Mouse (Mus musculus) activated CD4-positive, CD25-positive, alpha-beta regulatory T cell (primary cell): ENCODE measurements around the gene Olfr67. TPM values are rescaled to one million over a fixed set of nuclear protein-coding genes. Genes with fewer than 3 reads are reported as not detected.

Experiments
- polyA plus RNA-seq, 2 experiments: library from polyadenylated mRNA; unstranded; fragments of 100-300 nt; shearing (Covaris generic); gene quantifications; one replicate each; pipeline ENCODE4 v1.2.1; 2017

Gene Olfr67
- not detected for polyA plus RNA-seq

DNA sequence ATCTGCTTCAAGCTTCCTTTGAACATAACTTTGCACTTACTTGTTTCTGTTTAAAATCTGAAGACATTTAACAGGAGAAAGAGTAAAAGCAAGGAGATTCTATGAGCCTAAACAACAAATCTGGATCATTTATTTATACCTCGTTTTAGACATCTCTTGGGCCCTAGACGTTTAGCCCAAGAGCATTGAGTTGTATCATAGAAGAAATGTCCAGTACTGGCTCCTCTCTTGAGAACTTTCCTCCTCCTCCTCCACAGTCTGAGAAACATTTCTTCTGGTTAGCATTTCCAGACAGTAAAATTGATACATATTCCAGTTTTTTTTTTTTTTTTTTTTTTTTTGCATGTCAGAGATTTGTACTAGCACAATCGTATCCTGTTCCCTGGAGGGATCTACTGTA, at the start of gene Olfr67:
TSS of gene Olfr67 (minus strand) at position 101 of the 400 bp plus-strand sequence.

GRCm38 (mm10) chr7:103840268-103840667, 48.6 kb upstream of the Olfr67 start, which contains the start of gene Hbb-bh2:
Hbb-bh2 (minus strand) TSS chr7:103840520.

GRCm38 (mm10) chr7:103827808-103828207, 36.2 kb upstream of the Olfr67 start, which contains the start of gene Hbb-bs:
Hbb-bs (minus strand) TSS chr7:103828096.

DNA sequence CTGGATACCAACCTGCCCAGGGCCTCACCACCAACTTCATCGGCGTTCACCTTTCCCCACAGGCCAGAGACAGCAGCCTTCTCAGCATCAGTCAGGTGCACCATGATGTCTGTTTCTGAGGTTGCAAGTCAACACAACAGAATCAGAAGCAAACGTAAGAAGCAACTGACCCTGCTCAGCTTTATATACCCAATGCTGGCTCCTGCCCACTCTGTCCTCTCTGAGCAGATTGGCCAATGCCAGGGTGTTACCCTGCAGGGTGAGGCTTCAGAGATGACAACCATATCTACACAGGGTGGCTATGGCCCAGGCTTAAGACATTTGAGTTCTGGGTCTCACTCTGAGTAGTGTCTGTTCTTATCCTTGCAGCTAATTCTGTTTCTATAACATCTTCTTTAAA, 22.1 kb upstream of the Olfr67 start, which contains the start of gene Hbb-bt:
TSS of gene Hbb-bt (minus strand) at position 231 of the 400 bp plus-strand sequence.

GRCm38 (mm10) chr7:103779598-103779997, 12.0 kb downstream of the Olfr67 start, which contains the start of gene Olfr68:
Olfr68 (minus strand) TSS chr7:103779698.

GRCm38 (mm10) chr7:103771494-103771893, 20.1 kb downstream of the Olfr67 start, which contains the start of gene Olfr69:
Olfr69 (minus strand) TSS chr7:103771594.

GRCm38 (mm10) chr7:103757233-103757632, 34.4 kb downstream of the Olfr67 start, which contains the start of gene Olfr630:
Olfr630 (minus strand) TSS chr7:103757333.

DNA sequence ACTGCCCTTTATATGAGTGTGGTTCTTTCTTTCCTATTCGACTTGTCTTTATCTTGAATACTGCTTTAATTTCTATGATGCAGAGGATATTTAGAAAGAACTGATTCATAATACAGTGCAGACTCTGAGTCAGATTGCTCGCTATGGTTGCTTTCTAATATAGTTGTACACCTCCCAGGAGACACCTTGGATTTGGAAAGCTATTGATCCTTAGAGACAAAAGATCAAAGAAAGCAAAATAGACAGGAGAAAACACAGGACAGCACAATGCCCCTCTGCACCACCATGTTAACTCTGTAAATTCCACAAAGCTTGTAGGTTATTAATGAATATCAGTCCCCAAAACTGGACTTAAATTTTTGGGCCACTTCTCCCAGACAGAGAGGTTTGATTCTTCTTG, 46.8 kb downstream of the Olfr67 start, which contains the start of gene Olfr629:
TSS of gene Olfr629 (minus strand) at position 101 of the 400 bp plus-strand sequence.

Other genes starting within 250 kb of the Olfr67 start
- not detected for gene Olfr612, start 249.1 kb downstream of the Olfr67 start, polyA plus RNA-seq
- gene Olfr613, start 243.7 kb downstream of the Olfr67 start, polyA plus RNA-seq = not detected
- gene Olfr615, start 235.7 kb downstream of the Olfr67 start, polyA plus RNA-seq = under 1 TPM in 1 of 2 experiments, not detected in 1; 0.28 TPM
- under 1 TPM in 1 of 2 experiments, not detected in 1; 0.11 TPM for gene Olfr616, start 222.7 kb downstream of the Olfr67 start, polyA plus RNA-seq
- gene Olfr617, start 218.8 kb downstream of the Olfr67 start, polyA plus RNA-seq = not detected
- gene Olfr618, start 201.7 kb downstream of the Olfr67 start, polyA plus RNA-seq = not detected
- not detected for gene Olfr619, start 191.2 kb downstream of the Olfr67 start, polyA plus RNA-seq
- under 1 TPM; 0.06 to 0.15 TPM for gene Olfr620, start 179.3 kb downstream of the Olfr67 start, polyA plus RNA-seq
- not detected for gene Olfr622, start 149.1 kb downstream of the Olfr67 start, polyA plus RNA-seq
- gene Olfr623, start 128.1 kb downstream of the Olfr67 start, polyA plus RNA-seq = under 1 TPM in 1 of 2 experiments, not detected in 1; 0.16 TPM
- under 1 TPM in 1 of 2 experiments, not detected in 1; 0.06 TPM for gene Olfr624, start 120.6 kb downstream of the Olfr67 start, polyA plus RNA-seq
- not detected for gene Olfr625-ps1, start 109.1 kb downstream of the Olfr67 start, polyA plus RNA-seq
- under 1 TPM in 1 of 2 experiments, not detected in 1; 0.41 TPM for gene Olfr243, start 77.2 kb downstream of the Olfr67 start, polyA plus RNA-seq
- gene Olfr628, start 61.4 kb downstream of the Olfr67 start, polyA plus RNA-seq = not detected
- gene Olfr629, start 46.9 kb downstream of the Olfr67 start, polyA plus RNA-seq = not detected
- not detected for gene Olfr630, start 34.5 kb downstream of the Olfr67 start, polyA plus RNA-seq
- not detected for gene Olfr69, start 20.2 kb downstream of the Olfr67 start, polyA plus RNA-seq
- gene Olfr68, start 12.1 kb downstream of the Olfr67 start, polyA plus RNA-seq = not detected
- gene Hbb-bt, start 22.2 kb upstream of the Olfr67 start, polyA plus RNA-seq = 10 to 100 TPM; 63.1 to 67.8 TPM
- 100 to 1,000 TPM; 302 to 371 TPM for gene Hbb-bs, start 36.3 kb upstream of the Olfr67 start, polyA plus RNA-seq
- gene Hbb-bh2, start 48.7 kb upstream of the Olfr67 start, polyA plus RNA-seq = not detected
- not detected for gene Hbb-bh1, start 51.3 kb upstream of the Olfr67 start, polyA plus RNA-seq
- not detected for gene Hbb-y, start 61.4 kb upstream of the Olfr67 start, polyA plus RNA-seq
- gene Olfr66, start 94.4 kb upstream of the Olfr67 start, polyA plus RNA-seq = not detected
- not detected for gene Olfr64, start 102.7 kb upstream of the Olfr67 start, polyA plus RNA-seq
- gene Olfr65, start 111.7 kb upstream of the Olfr67 start, polyA plus RNA-seq = not detected
- gene Olfr631, start 137.0 kb upstream of the Olfr67 start, polyA plus RNA-seq = not detected
- gene Olfr632, start 142.5 kb upstream of the Olfr67 start, polyA plus RNA-seq = not detected
- gene Olfr633, start 152.6 kb upstream of the Olfr67 start, polyA plus RNA-seq = not detected
- under 1 TPM in 1 of 2 experiments, not detected in 1; 0.04 TPM for gene Olfr635, start 179.3 kb upstream of the Olfr67 start, polyA plus RNA-seq
- not detected for gene Olfr638, start 206.9 kb upstream of the Olfr67 start, polyA plus RNA-seq
- under 1 TPM; 0.04 TPM for gene Olfr639, start 225.5 kb upstream of the Olfr67 start, polyA plus RNA-seq
- not detected for gene Olfr640, start 233.8 kb upstream of the Olfr67 start, polyA plus RNA-seq
- gene Olfr641, start 243.6 kb upstream of the Olfr67 start, polyA plus RNA-seq = not detected